Mouse (Mus musculus) kidney, embryonic 15.5 days (tissue): Measurements from ENCODE around the gene Il12a. TPM values are rescaled to one million over a fixed set of nuclear protein-coding genes. Genes with fewer than 3 reads are reported as not detected.

ENCODE experiments used
- polyA plus RNA-seq: library from polyadenylated mRNA; unstranded; fragments of >200 nt; fragmentation: Nextera tagmentation; extraction: Ambion mirVana; gene quantifications from 2 replicates; pipeline ENCODE4 v1.2.1, GENCODE M21; 2015

The Il12a gene
- polyA plus RNA-seq, 1 experiment from 2014 or later: 0.40 TPM

Other genes with a start within 250 kb of the Il12a start
- 4.8 TPM in 2 replicates for gene 1110032F04Rik, start 178.9 kb downstream of the Il12a start, polyA plus RNA-seq